Mouse (Mus musculus): ENCODE results near the gene Milr1. TPM values are rescaled to one million over a fixed set of nuclear protein-coding genes. Genes with fewer than 3 reads are reported as not detected.
"Not testable (repeated sequence)": the region's sequence is repeated elsewhere in the genome, so short reads cannot be mapped to it uniquely, and the experiment has no call there.

The Milr1 gene
- polyA plus RNA-seq, 1 experiment: 19.9 TPM

- Histone ChIP-seq H3K79me3 (ENCODE audit: low read depth) (peaks cover 66% of the 10 kb centered on the region), H3K36me3 (ENCODE audit: control insufficient read depth, insufficient read depth) (peaks cover 45% of the 10 kb centered on the region), H3ac (ENCODE audit: control insufficient read depth, insufficient read length, low read depth) (peak within 1 kb of the TSS; percentile 83), H3K4me3 (ENCODE audit: insufficient read depth, poor library complexity, severe bottlenecking) (peak within 1 kb of the TSS; percentile 95), H3K27me3 (ENCODE audit: control insufficient read depth, insufficient read depth, insufficient read length) (no peaks in the 10 kb centered on the region), H3K79me2 (ENCODE audit: control insufficient read depth, insufficient read depth) (peaks cover 81% of the 10 kb centered on the region)
- TF ChIP-seq CTCF (IDR thresholded peaks at IDR 0.05; ENCODE audit: control insufficient read depth, insufficient read depth, insufficient read length) (no peak), MAX (IDR thresholded peaks at IDR 0.05) (peak; percentile 97), MYOG (IDR thresholded peaks at IDR 0.05; ENCODE audit: control insufficient read depth, extremely low read depth, insufficient read length) (no peak), FOSL1 (IDR thresholded peaks at IDR 0.05; ENCODE audit: insufficient read depth, low read length, poor library complexity, severe bottlenecking) (no peak), USF1 (IDR thresholded peaks at IDR 0.05; ENCODE audit: low read depth) (peak; percentile 99), MYOD1 (IDR thresholded peaks at IDR 0.05; ENCODE audit: control insufficient read depth, insufficient read length, low read depth) (no peak), CEBPB (IDR thresholded peaks at IDR 0.05; ENCODE audit: low read depth) (no peak)
Measured at GRCm38 (mm10) chr11:106788775-106789459, 37.9 kb downstream of the Milr1 start, which contains the start of the genes Ddx5 and Cep95. TSS of gene Ddx5 (minus strand) at chr11:106789185. TSS of gene Cep95 (plus strand) at chr11:106789252.

- TF ChIP-seq CEBPB (IDR thresholded peaks at IDR 0.05; ENCODE audit: low read depth): no peak
- TF ChIP-seq CTCF (IDR thresholded peaks at IDR 0.05; ENCODE audit: control insufficient read depth, insufficient read depth, insufficient read length): no peak
- no peak for TF ChIP-seq USF1 (IDR thresholded peaks at IDR 0.05; ENCODE audit: low read depth)
- no peak for TF ChIP-seq MAX (IDR thresholded peaks at IDR 0.05)
- TF ChIP-seq MYOD1 (IDR thresholded peaks at IDR 0.05; ENCODE audit: control insufficient read depth, insufficient read length, low read depth): no peak
- TF ChIP-seq FOSL1 (IDR thresholded peaks at IDR 0.05; ENCODE audit: insufficient read depth, low read length, poor library complexity, severe bottlenecking): no peak
- TF ChIP-seq MYOG (IDR thresholded peaks at IDR 0.05; ENCODE audit: control insufficient read depth, extremely low read depth, insufficient read length): no peak
- H3ac ChIP-seq (ENCODE audit: control insufficient read depth, insufficient read length, low read depth): peak overlapping the region; percentile 83
- H3K79me2 ChIP-seq (ENCODE audit: control insufficient read depth, insufficient read depth): peaks cover 74% of the 10 kb centered on the region
- peaks cover 58% of the 10 kb centered on the region for H3K79me3 ChIP-seq (ENCODE audit: low read depth)
- H3K4me3 ChIP-seq (ENCODE audit: insufficient read depth, poor library complexity, severe bottlenecking): peak overlapping the region; percentile 95
- H3K27me3 ChIP-seq (ENCODE audit: control insufficient read depth, insufficient read depth, insufficient read length): no peaks in the 10 kb centered on the region
- H3K36me3 ChIP-seq (ENCODE audit: control insufficient read depth, insufficient read depth): peaks cover 42% of the 10 kb centered on the region
Measured at GRCm38 (mm10) chr11:106789649-106790048, 38.6 kb downstream of the Milr1 start.

- peaks cover 37% of the 10 kb centered on the region for H3K79me2 ChIP-seq (ENCODE audit: control insufficient read depth, insufficient read depth)
- H3K36me3 ChIP-seq (ENCODE audit: control insufficient read depth, insufficient read depth): peaks cover 53% of the 10 kb centered on the region
- no peaks in the 10 kb centered on the region for H3K27me3 ChIP-seq (ENCODE audit: control insufficient read depth, insufficient read depth, insufficient read length)
- peaks cover 23% of the 10 kb centered on the region for H3K79me3 ChIP-seq (ENCODE audit: low read depth)
- no peak overlapping the region for H3ac ChIP-seq (ENCODE audit: control insufficient read depth, insufficient read length, low read depth)
- TF ChIP-seq CEBPB (IDR thresholded peaks at IDR 0.05; ENCODE audit: low read depth) (no peak), FOSL1 (IDR thresholded peaks at IDR 0.05; ENCODE audit: insufficient read depth, low read length, poor library complexity, severe bottlenecking) (no peak), USF1 (IDR thresholded peaks at IDR 0.05; ENCODE audit: low read depth) (no peak), MAX (IDR thresholded peaks at IDR 0.05) (no peak), CTCF (IDR thresholded peaks at IDR 0.05; ENCODE audit: control insufficient read depth, insufficient read depth, insufficient read length) (no peak), MYOD1 (IDR thresholded peaks at IDR 0.05; ENCODE audit: control insufficient read depth, insufficient read length, low read depth) (no peak)
- no peak overlapping the region for H3K4me3 ChIP-seq (ENCODE audit: insufficient read depth, poor library complexity, severe bottlenecking)
Measured at GRCm38 (mm10) chr11:106793846-106794245, 42.8 kb downstream of the Milr1 start.

- peaks cover 10% of the 10 kb centered on the region for H3K79me3 ChIP-seq (ENCODE audit: low read depth)
- TF ChIP-seq CTCF (IDR thresholded peaks at IDR 0.05; ENCODE audit: control insufficient read depth, insufficient read depth, insufficient read length) (no peak), FOSL1 (IDR thresholded peaks at IDR 0.05; ENCODE audit: insufficient read depth, low read length, poor library complexity, severe bottlenecking) (no peak), USF1 (IDR thresholded peaks at IDR 0.05; ENCODE audit: low read depth) (no peak), MAX (IDR thresholded peaks at IDR 0.05) (no peak), CEBPB (IDR thresholded peaks at IDR 0.05; ENCODE audit: low read depth) (no peak)
- no peak overlapping the region for H3ac ChIP-seq (ENCODE audit: control insufficient read depth, insufficient read length, low read depth)
- H3K27me3 ChIP-seq (ENCODE audit: control insufficient read depth, insufficient read depth, insufficient read length): no peaks in the 10 kb centered on the region
- H3K79me2 ChIP-seq (ENCODE audit: control insufficient read depth, insufficient read depth): peaks cover 22% of the 10 kb centered on the region
- H3K4me3 ChIP-seq (ENCODE audit: insufficient read depth, poor library complexity, severe bottlenecking): no peak overlapping the region
- H3K36me3 ChIP-seq (ENCODE audit: control insufficient read depth, insufficient read depth): peaks cover 65% of the 10 kb centered on the region
Measured at GRCm38 (mm10) chr11:106795679-106796078, 44.7 kb downstream of the Milr1 start.

- Histone ChIP-seq H3K4me3 (ENCODE audit: insufficient read depth, poor library complexity, severe bottlenecking) (no peak overlapping the region), H3K36me3 (ENCODE audit: control insufficient read depth, insufficient read depth) (peaks cover 62% of the 10 kb centered on the region), H3ac (ENCODE audit: control insufficient read depth, insufficient read length, low read depth) (no peak overlapping the region), H3K79me3 (ENCODE audit: low read depth) (no peaks in the 10 kb centered on the region), H3K79me2 (ENCODE audit: control insufficient read depth, insufficient read depth) (no peaks in the 10 kb centered on the region), H3K27me3 (ENCODE audit: control insufficient read depth, insufficient read depth, insufficient read length) (no peaks in the 10 kb centered on the region)
- no peak for TF ChIP-seq USF1 (IDR thresholded peaks at IDR 0.05; ENCODE audit: low read depth)
- TF ChIP-seq MAX (IDR thresholded peaks at IDR 0.05): no peak
- TF ChIP-seq MYOG (IDR thresholded peaks at IDR 0.05; ENCODE audit: control insufficient read depth, extremely low read depth, insufficient read length): no peak
- TF ChIP-seq MYOD1 (IDR thresholded peaks at IDR 0.05; ENCODE audit: control insufficient read depth, insufficient read length, low read depth): no peak
- TF ChIP-seq CEBPB (IDR thresholded peaks at IDR 0.05; ENCODE audit: low read depth): no peak
- no peak for TF ChIP-seq FOSL1 (IDR thresholded peaks at IDR 0.05; ENCODE audit: insufficient read depth, low read length, poor library complexity, severe bottlenecking)
- no peak for TF ChIP-seq CTCF (IDR thresholded peaks at IDR 0.05; ENCODE audit: control insufficient read depth, insufficient read depth, insufficient read length)
Measured at GRCm38 (mm10) chr11:106802069-106802627, 51.1 kb downstream of the Milr1 start.

GRCm38 (mm10) chr11:106807442-106807841 lies 56.4 kb downstream of the Milr1 start:
- H3K27me3 ChIP-seq (ENCODE audit: control insufficient read depth, insufficient read depth, insufficient read length); H3K4me3 ChIP-seq (ENCODE audit: insufficient read depth, poor library complexity, severe bottlenecking); H3K79me2 ChIP-seq (ENCODE audit: control insufficient read depth, insufficient read depth); H3K79me3 ChIP-seq (ENCODE audit: low read depth); H3ac ChIP-seq (ENCODE audit: control insufficient read depth, insufficient read length, low read depth): not testable (repeated sequence)
- H3K36me3 ChIP-seq (ENCODE audit: control insufficient read depth, insufficient read depth): peaks cover 56% of the 10 kb centered on the region
